Mouse (Mus musculus): Measurements from ENCODE around the gene Aig1.

GRCm38 (mm10) chr10:13775411-13775810, 93.4 kb downstream of the Aig1 start:
- TF ChIP-seq CTCF (IDR thresholded peaks at IDR 0.05) (no peak), EP300 (IDR thresholded peaks at IDR 0.05; ENCODE audit: insufficient read depth, low read depth, low read length) (no peak), POLR2A (IDR thresholded peaks at IDR 0.05; ENCODE audit: insufficient read depth, low read depth, low read length) (no peak)
